Mouse (Mus musculus): ENCODE measurements around the gene Tyrp1. TPM values are rescaled to one million over a fixed set of nuclear protein-coding genes. Genes with fewer than 3 reads are reported as not detected.

The Tyrp1 gene
- polyA plus RNA-seq, 1 experiment = not detected

- 57% methylated on average over 4 of the region's 4 CpGs for WGBS
- DNase-seq (ENCODE audit: low read depth, low spot score) = no peak
These were observed 52.7 kb downstream of the Tyrp1 start for GRCm38 (mm10) chr4:80886631-80887030.

- WGBS = 82% methylated on average over 6 of the region's 6 CpGs
- DNase-seq (ENCODE audit: low read depth, low spot score) = no peak
These were observed 57.1 kb downstream of the Tyrp1 start for GRCm38 (mm10) chr4:80891004-80891403.

GRCm38 (mm10) chr4:80895278-80895894 lies 61.5 kb downstream of the Tyrp1 start:
- peak; percentile 42 for DNase-seq (ENCODE audit: low read depth, low spot score)
- WGBS = 16% methylated on average over 4 of the region's 4 CpGs

Other genes with a start within 250 kb of the Tyrp1 start
- 28.7 and 39.5 TPM in 2 replicates for gene Lurap1l, start 76.5 kb downstream of the Tyrp1 start, polyA plus RNA-seq (2012; rRNA removed)